22 mouse cellular contexts compared by ENCODE assay signal in the genomic region with DNA sequence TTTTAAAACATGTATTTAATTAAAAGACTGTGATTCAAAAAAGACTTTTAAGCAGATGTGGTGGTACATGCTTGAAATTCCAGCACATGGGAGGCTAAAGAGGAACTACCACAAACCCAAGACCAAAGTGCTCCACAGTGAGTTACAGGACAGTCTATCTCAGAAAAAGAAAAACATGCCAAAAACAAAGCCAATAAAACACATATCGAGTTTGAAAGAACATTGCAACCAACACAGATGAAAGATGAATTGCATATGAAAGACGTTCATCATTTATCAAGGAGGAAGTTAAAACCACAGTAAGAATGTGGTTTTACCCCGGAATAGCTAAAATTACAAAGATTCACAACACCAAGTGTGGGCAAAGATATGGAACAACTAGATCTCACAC. TPM values are rescaled to one million over a fixed set of nuclear protein-coding genes. Genes with fewer than 3 reads are reported as not detected.
A peak's percentile ranks its signal among the peaks of the same experiment; 100 is the strongest.
DNase-seq lines count a peak whose midpoint lies in the region; ATAC-seq and TF ChIP-seq lines count a peak whose summit lies in the region.
"Had no signal": no experiment of that assay in that cellular context is flagged by ENCODE, and none has a peak within 500 bp of the region (broad histone marks: within the 10 kb centered on the region; RNA-seq: fewer than 3 reads in every experiment).

No protein-coding gene starts in this region.

- peaks cover 14% of the 10 kb centered on the region for H3K36me3 ChIP-seq in heart, embryonic 16.5 days (ENCODE audit: control insufficient read depth, insufficient read depth)
- H3K36me3 ChIP-seq in MEL (ENCODE audit: control insufficient read depth in 1 of 2, insufficient read depth in 2 of 2, low read length in 2 of 2): peaks cover 10 to 19% of the 10 kb centered on the region in 2 experiments

- 0 out of 2 replicates have a peak, but pooled peaks cover 1% of the 10 kb centered on the region for H3K79me2 ChIP-seq in MEL (ENCODE audit: control insufficient read depth, insufficient read depth, low read length, poor library complexity)

- no peaks in the 10 kb centered on the region for H3K27me3 ChIP-seq in heart, embryonic 16.5 days (ENCODE audit: control insufficient read depth, insufficient read depth, low read length)
- H3K27me3 ChIP-seq in MEL (ENCODE audit: control insufficient read depth in 1 of 2, insufficient read depth in 2 of 2, low read length in 2 of 2): no peaks in the 10 kb centered on the region
- H3K27me3 ChIP-seq: intestine, embryonic 15.5 days; stomach, embryonic 15.5 days had no signal

- TF ChIP-seq RAD21 in MEL (IDR thresholded peaks at IDR 0.05; ENCODE audit: low read depth, low read length): no peak

- H3K27ac ChIP-seq in heart, embryonic 16.5 days (ENCODE audit: low read length): peak overlapping the region; percentile 11; the same call in 1 of the 2 replicates
- peak overlapping the region; percentile 13 for H3K27ac ChIP-seq in MEL (ENCODE audit: control insufficient read depth, low read depth, low read length)
- H3K27ac ChIP-seq: hindbrain, embryonic 10.5 days; intestine, embryonic 15.5 days; limb, embryonic 10.5 days; stomach, embryonic 15.5 days had no signal

- H3K4me3 ChIP-seq in heart, embryonic 16.5 days (ENCODE audit: low read length): no peak overlapping the region
- H3K4me3 ChIP-seq in MEL (ENCODE audit: control insufficient read depth in 1 of 2, insufficient read depth in 1 of 2, low read depth in 2 of 2, low read length in 2 of 2): no peak overlapping the region
- H3K4me3 ChIP-seq: erythroblast, embryonic 14.5 days; hindbrain, embryonic 10.5 days; intestine, embryonic 15.5 days; limb, embryonic 10.5 days; stomach, embryonic 15.5 days had no signal

- ATAC-seq in heart, embryonic 16.5 days (replicated peaks; ENCODE audit: extremely low read depth, insufficient read depth, low FRiP score): no peak
- peak; percentile 48 for ATAC-seq in neutrophil, adult 5-6 weeks (ENCODE audit: extremely low read depth, insufficient number of reproducible peaks, low FRiP score, poor library complexity, severe bottlenecking)
- ATAC-seq: forebrain, embryonic 14.5 days had no signal

- no peak for TF ChIP-seq POLR2A in MEL (IDR thresholded peaks at IDR 0.05; ENCODE audit: control insufficient read depth in 1 of 2, insufficient read depth in 1 of 2, low read depth in 1 of 2, low read length in 2 of 2, poor library complexity in 1 of 2)

- no peak overlapping the region for H3K9ac ChIP-seq in heart, embryonic 16.5 days (ENCODE audit: low read length)
- H3K9ac ChIP-seq in MEL (ENCODE audit: control insufficient read depth, low read depth, low read length, poor library complexity, severe bottlenecking): no peak overlapping the region
- H3K9ac ChIP-seq: intestine, embryonic 15.5 days; stomach, embryonic 15.5 days had no signal

- no peak overlapping the region for H3K4me2 ChIP-seq in heart, embryonic 16.5 days (ENCODE audit: low read depth, low read length)
- H3K4me2 ChIP-seq: intestine, embryonic 15.5 days; liver, embryonic 11.5 days; stomach, embryonic 15.5 days had no signal

- peaks cover 12% of the 10 kb centered on the region for H3K4me1 ChIP-seq in heart, embryonic 16.5 days (ENCODE audit: control insufficient read depth, insufficient read depth, low read length)
- H3K4me1 ChIP-seq in MEL (ENCODE audit: control insufficient read depth in 1 of 2, insufficient read depth in 2 of 2, low read length in 2 of 2): peaks cover 11 to 15% of the 10 kb centered on the region in 2 experiments
- H3K4me1 ChIP-seq: hindbrain, embryonic 10.5 days; intestine, embryonic 15.5 days; limb, embryonic 10.5 days; stomach, embryonic 15.5 days had no signal

- peak; percentile 91 to 94 for TF ChIP-seq EP300 in MEL (IDR thresholded peaks at IDR 0.05; ENCODE audit: low read depth in 1 of 2, low read length in 2 of 2)

- WGBS in heart, embryonic 16.5 days: 74% methylated on average over 3 of the region's 3 CpGs

- DNase-seq in heart, postnatal 36 days: no peak
- DNase-seq in MEL (ENCODE audit: low read depth, low spot score): peak; percentile 82
- DNase-seq in induced T-regulatory cell, adult 2 months (ENCODE audit: low read depth): peak; percentile 66
- no peak for DNase-seq in adrenal gland, adult 8-10 months
- DNase-seq in thymus, postnatal 0 days (ENCODE audit: low spot score): no peak
- DNase-seq in gastrocnemius, postnatal 10 days: no peak
- DNase-seq: cerebellum, postnatal 36 days; heart, adult 18-20 months; layer of hippocampus, postnatal 36 days; lung, adult 2 months; lung, postnatal 36 days; midbrain, embryonic 14.5 days; thymus, adult 2 months had no signal

- no peak for TF ChIP-seq CTCF in MEL (IDR thresholded peaks at IDR 0.05 in 2 of 3, conservative IDR thresholded peaks at IDR 0.05 in 1 of 3; ENCODE audit: control insufficient read depth in 1 of 3, insufficient read depth in 1 of 3, low read depth in 2 of 3, low read length in 3 of 3, poor library complexity in 1 of 3, severe bottlenecking in 1 of 3)

- intact Hi-C loops in heart, postnatal 36 days (cut with DNase I): no loop called here

- no peaks in the 10 kb centered on the region for H3K9me3 ChIP-seq in heart, embryonic 16.5 days (replicated peaks; ENCODE audit: control insufficient read depth, low read length)
- no peaks in the 10 kb centered on the region for H3K9me3 ChIP-seq in MEL (replicated peaks; ENCODE audit: insufficient read depth, low read length)
- H3K9me3 ChIP-seq: intestine, embryonic 15.5 days; limb, embryonic 10.5 days; stomach, embryonic 15.5 days had no signal

TF ChIP-seq in MEL, 35 proteins besides CTCF, POLR2A, EP300 and RAD21 (continues in another document):
- no peak for TF ChIP-seq POLR2AphosphoS2 (IDR thresholded peaks at IDR 0.05; ENCODE audit: low read length)
- no peak for TF ChIP-seq JUND (IDR thresholded peaks at IDR 0.05; ENCODE audit: low read depth, low read length)
- peak; percentile 93 for TF ChIP-seq ETS1 (IDR thresholded peaks at IDR 0.05; ENCODE audit: low read depth, low read length)
- TF ChIP-seq GATA1 (IDR thresholded peaks at IDR 0.05; ENCODE audit: low read depth, low read length): peak; percentile 88
- peak; percentile 100 for TF ChIP-seq RCOR1 (IDR thresholded peaks at IDR 0.05; ENCODE audit: low read depth, low read length)
- TF ChIP-seq TAL1 (IDR thresholded peaks at IDR 0.05; ENCODE audit: low read length): peak; percentile 68
- TF ChIP-seq USF1 (IDR thresholded peaks at IDR 0.05; ENCODE audit: low read depth, low read length): no peak
- no peak for TF ChIP-seq POLR2AphosphoS5 (IDR thresholded peaks at IDR 0.05; ENCODE audit: borderline replicate concordance, low read depth, low read length)
- TF ChIP-seq ELF1 (IDR thresholded peaks at IDR 0.05; ENCODE audit: low read depth, low read length): no peak
- no peak for TF ChIP-seq TBP (IDR thresholded peaks at IDR 0.05; ENCODE audit: low read depth, low read length)
- no peak for TF ChIP-seq ZC3H11A (IDR thresholded peaks at IDR 0.05; ENCODE audit: low read depth, low read length)
- TF ChIP-seq MAZ (IDR thresholded peaks at IDR 0.05; ENCODE audit: low read depth, low read length): no peak
- TF ChIP-seq GABPA (IDR thresholded peaks at IDR 0.05; ENCODE audit: low read depth, low read length): no peak
- no peak for TF ChIP-seq E2F4 (IDR thresholded peaks at IDR 0.05; ENCODE audit: borderline replicate concordance, low read depth, low read length)
- 0 out of 2 replicates have a peak, but pooled peaks have one; percentile 52 for TF ChIP-seq ZNF384 (IDR thresholded peaks at IDR 0.05; ENCODE audit: low read depth, low read length)
- peak; percentile 90 for TF ChIP-seq SIN3A (IDR thresholded peaks at IDR 0.05; ENCODE audit: low read length)
- no peak for TF ChIP-seq SMC3 (IDR thresholded peaks at IDR 0.05; ENCODE audit: low read depth, low read length)
- peak; percentile 81; the same call in 1 of the 2 replicates for TF ChIP-seq MYC (IDR thresholded peaks at IDR 0.05; ENCODE audit: low read depth, low read length)
- no peak for TF ChIP-seq NELFE (IDR thresholded peaks at IDR 0.05; ENCODE audit: low read depth, low read length)
- no peak for TF ChIP-seq USF2 (IDR thresholded peaks at IDR 0.05; ENCODE audit: borderline replicate concordance in 1 of 2, insufficient read depth in 1 of 2, low read depth in 1 of 2, low read length in 2 of 2)
- no peak for TF ChIP-seq MYB (IDR thresholded peaks at IDR 0.05; ENCODE audit: low read depth, low read length)
- peak; percentile 94 for TF ChIP-seq MEF2A (IDR thresholded peaks at IDR 0.05; ENCODE audit: extremely low read depth, insufficient replicate concordance, low read depth, low read length, poor library complexity, severe bottlenecking)
- no peak for TF ChIP-seq UBTF (IDR thresholded peaks at IDR 0.05; ENCODE audit: borderline replicate concordance, insufficient read depth, low read depth, low read length)
- peak; percentile 59; the same call in 1 of the 2 replicates for TF ChIP-seq HCFC1 (IDR thresholded peaks at IDR 0.05; ENCODE audit: low read depth, low read length)
- TF ChIP-seq NRF1 (IDR thresholded peaks at IDR 0.05; ENCODE audit: insufficient read depth, low read depth, low read length, poor library complexity, severe bottlenecking): no peak
- TF ChIP-seq BHLHE40 (IDR thresholded peaks at IDR 0.05; ENCODE audit: borderline replicate concordance, low read depth, low read length): peak; percentile 67; the same call in 1 of the 2 replicates
- TF ChIP-seq CHD2 (IDR thresholded peaks at IDR 0.05; ENCODE audit: low read length): no peak
- TF ChIP-seq MXI1 (IDR thresholded peaks at IDR 0.05; ENCODE audit: low read depth, low read length): peak; percentile 64; the same call in 1 of the 2 replicates
- TF ChIP-seq MAFK (IDR thresholded peaks at IDR 0.05; ENCODE audit: borderline replicate concordance, low read depth, low read length): peak; percentile 89
- TF ChIP-seq TCF12 (IDR thresholded peaks at IDR 0.05; ENCODE audit: low read depth, low read length): peak; percentile 87
- TF ChIP-seq CHD1 (IDR thresholded peaks at IDR 0.05; ENCODE audit: low read depth, low read length): no peak

RNA-seq across cellular contexts. Expression of gene Fbxo33, which starts 12.5 kb away (rescaled TPM):
- 4.1 and 4.7 TPM in 2 replicates for polyA plus RNA-seq in heart, embryonic 16.5 days (2015; fragmentation: Nextera tagmentation; extraction: Ambion mirVana)
- 10 to 100 TPM in 1 of 2 experiments, 1 to 10 TPM in 1; 9.0 to 10.7 TPM for total RNA-seq in heart, postnatal 36 days (2021)
- 35.3 and 40.0 TPM in 2 replicates for total RNA-seq in MEL (2012; rRNA removed)
- 10 to 100 TPM in 1 of 2 experiments, not detected in 1; 20.8 TPM for polyA plus RNA-seq in MEL (2012; ENCODE audit: insufficient read depth in 1 of 2, insufficient read length in 2 of 2, low read depth in 1 of 2, low replicate concordance in 2 of 2, missing spikeins in 1 of 2)
- total RNA-seq in neutrophil, adult 5-6 weeks (2017): 46.0 and 65.1 TPM in 2 replicates
- 10 to 100 TPM; 41.6 to 67.2 (median 48.8) TPM for total RNA-seq in adrenal gland, adult 8-10 months (2022)
- 15.7 and 16.3 TPM in 2 replicates for polyA plus RNA-seq in thymus, postnatal 0 days (2015; fragmentation: Nextera tagmentation; extraction: Ambion mirVana)
- 1 to 10 TPM; 4.1 to 7.4 TPM for total RNA-seq in gastrocnemius, postnatal 10 days (2021)

Comparison
In these comparisons a context has a peak if more than half of its experiments do, and no peak if none do; other contexts are left out.
1. DNase-seq: peak in MEL (single experiment) and induced T-regulatory cell, adult 2 months (single experiment); none in heart, postnatal 36 days (0 of 2), adrenal gland, adult 8-10 months (single experiment), thymus, postnatal 0 days (single experiment) and gastrocnemius, postnatal 10 days (single experiment).